Mouse (Mus musculus): ENCODE data around the gene Zmynd10.

- TF ChIP-seq CTCF (IDR thresholded peaks at IDR 0.05; ENCODE audit: control insufficient read depth, insufficient read depth, insufficient read length) (no peak), USF1 (IDR thresholded peaks at IDR 0.05; ENCODE audit: low read depth) (no peak), MYOG (IDR thresholded peaks at IDR 0.05; ENCODE audit: control insufficient read depth, extremely low read depth, insufficient read length) (no peak), MAX (IDR thresholded peaks at IDR 0.05) (no peak)
These were observed 46.2 kb downstream of the Zmynd10 start for GRCm38 (mm10) chr9:107593101-107593976.

Data from C2C12 (cell line).